In the genomic region with DNA sequence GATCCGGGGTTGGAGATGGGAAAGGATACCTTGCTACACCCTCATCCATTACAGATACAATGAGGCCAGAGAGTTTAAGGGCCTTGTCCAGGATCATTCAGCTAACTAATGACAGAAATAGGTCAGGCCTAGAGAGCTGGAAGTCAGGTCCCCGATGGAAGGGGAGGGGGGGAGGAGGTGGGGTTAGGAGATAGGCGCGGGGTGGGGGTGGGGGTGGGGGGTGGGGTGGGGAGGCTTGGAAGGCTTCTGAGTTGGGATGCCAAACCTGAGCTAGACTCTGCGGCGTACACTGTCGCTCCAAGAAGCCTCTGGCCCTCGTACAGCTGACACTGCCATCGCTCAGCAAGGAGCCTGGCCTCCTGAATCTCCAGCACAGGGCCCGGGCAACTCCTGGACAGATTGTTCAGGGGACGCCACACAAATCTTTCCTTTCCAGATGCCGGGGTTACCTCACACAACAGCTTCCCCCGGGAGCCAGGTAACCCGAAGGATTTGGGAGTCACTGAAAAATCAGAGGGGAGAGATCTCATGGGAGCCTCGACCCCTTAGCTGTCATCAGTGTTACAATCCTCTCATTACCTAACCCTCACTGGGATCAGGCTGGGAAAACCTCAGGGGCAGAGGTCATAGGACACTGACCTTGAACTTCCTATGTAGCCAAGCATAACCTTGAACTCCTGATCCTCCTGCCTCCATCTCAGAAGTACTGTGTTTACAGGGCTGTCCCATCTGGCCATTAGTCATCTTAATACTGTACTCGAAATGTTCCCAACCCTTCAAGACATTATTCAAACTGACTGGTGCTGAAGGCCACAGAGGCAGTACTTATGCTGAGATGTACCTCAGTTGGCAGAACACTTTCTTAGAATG, we compare ENCODE assay signal across 9 mouse cellular contexts. TPM values are rescaled to one million over a fixed set of nuclear protein-coding genes. Genes with fewer than 3 reads are reported as not detected.
DNase-seq lines count a peak whose midpoint lies in the region; ATAC-seq and TF ChIP-seq lines count a peak whose summit lies in the region.
"Had no signal": no experiment of that assay in that cellular context is flagged by ENCODE, and none has a peak within 500 bp of the region (broad histone marks: within the 10 kb centered on the region; RNA-seq: fewer than 3 reads in every experiment).

No protein-coding gene starts in this region.

- no peak for TF ChIP-seq CTCF in heart, adult 2 months (IDR thresholded peaks at IDR 0.05)

- no peaks in the 10 kb centered on the region for H3K27me3 ChIP-seq in heart, adult 2 months (ENCODE audit: control insufficient read depth, insufficient read depth, low read length)
- H3K27me3 ChIP-seq in forebrain, embryonic 15.5 days = no peaks in the 10 kb centered on the region
- peaks cover 28% of the 10 kb centered on the region for H3K27me3 ChIP-seq in midbrain, embryonic 10.5 days (ENCODE audit: low read depth, poor library complexity, severe bottlenecking)

- peak overlapping the region; percentile 65 for H3K4me2 ChIP-seq in forebrain, embryonic 15.5 days (replicated peaks)

- no peak overlapping the region for H3K4me3 ChIP-seq in heart, adult 2 months
- peak overlapping the region; percentile 40 for H3K4me3 ChIP-seq in forebrain, embryonic 15.5 days
- H3K4me3 ChIP-seq in midbrain, embryonic 10.5 days = peak overlapping the region; percentile 63

- TF ChIP-seq POLR2A in heart, adult 2 months (IDR thresholded peaks at IDR 0.05; ENCODE audit: insufficient read depth, low read depth, low read length) = no peak

- 46% methylated on average over 16 of the region's 16 CpGs for WGBS in heart, adult 2 months
- WGBS in forebrain, embryonic 15.5 days = 22% methylated on average over 14 of the region's 16 CpGs
- 30% methylated on average over 14 of the region's 16 CpGs for WGBS in midbrain, embryonic 10.5 days

- no peak for TF ChIP-seq EP300 in heart, adult 2 months (IDR thresholded peaks at IDR 0.05; ENCODE audit: insufficient read depth, low read depth, low read length)

- H3K9me3 ChIP-seq in forebrain, embryonic 15.5 days = no peaks in the 10 kb centered on the region
- no peaks in the 10 kb centered on the region for H3K9me3 ChIP-seq in midbrain, embryonic 10.5 days (replicated peaks)

- H3K36me3 ChIP-seq in heart, adult 2 months (ENCODE audit: control insufficient read depth, insufficient read depth, low read length) = no peaks in the 10 kb centered on the region
- H3K36me3 ChIP-seq in forebrain, embryonic 15.5 days = no peaks in the 10 kb centered on the region
- no peaks in the 10 kb centered on the region for H3K36me3 ChIP-seq in midbrain, embryonic 10.5 days

- H3K79me2 ChIP-seq in heart, adult 2 months (replicated peaks; ENCODE audit: control insufficient read depth, insufficient read depth, low read length) = no peaks in the 10 kb centered on the region

- no peak for DNase-seq in heart, adult 2 months
- DNase-seq in heart, adult 18-20 months = no peak
- peak; percentile 46 for DNase-seq in MN1 (ENCODE audit: low spot score)
- peak; percentile 33 for DNase-seq in midbrain, embryonic 10.5 days (ENCODE audit: low spot score)
- DNase-seq in gastrocnemius, postnatal 10 days = no peak
- DNase-seq in thymus, postnatal 36 days = no peak
- DNase-seq in lung, postnatal 10 days = no peak

- ATAC-seq in forebrain, embryonic 15.5 days (replicated peaks) = no peak; the same call in 1 of the 2 replicates

- H3K27ac ChIP-seq in heart, adult 2 months = peak overlapping the region; percentile 95
- peak overlapping the region; percentile 99 for H3K27ac ChIP-seq in forebrain, embryonic 15.5 days (replicated peaks)
- H3K27ac ChIP-seq in midbrain, embryonic 10.5 days (replicated peaks) = peak overlapping the region; percentile 98

- peak overlapping the region; percentile 30; the same call in 1 of the 2 replicates for H3K9ac ChIP-seq in heart, adult 2 months (ENCODE audit: low read depth, low read length)
- peak overlapping the region; percentile 72 for H3K9ac ChIP-seq in forebrain, embryonic 15.5 days (replicated peaks)

- peaks cover 3% of the 10 kb centered on the region; the same call in 1 of the 2 replicates for H3K4me1 ChIP-seq in heart, adult 2 months (ENCODE audit: control insufficient read depth, insufficient read depth, low read length)
- peaks cover 31% of the 10 kb centered on the region for H3K4me1 ChIP-seq in forebrain, embryonic 15.5 days
- H3K4me1 ChIP-seq in midbrain, embryonic 10.5 days = peaks cover 43% of the 10 kb centered on the region

- intact Hi-C loops in heart, adult 2 months (cut with DNase I) = loop anchor here (1.0 to 5.0 kb wide), 4 partner anchors 12 to 122 kb away; a partner anchor contains a TSS

RNA-seq across cellular contexts. Expression of a gene that starts 6.3 kb away (rescaled TPM):
- total RNA-seq in heart, adult 2 months (2021) = under 1 TPM; 0.32 to 0.34 TPM
- 0.29 and 0.47 TPM in 2 replicates for polyA plus RNA-seq in heart, adult 2 months (2012; rRNA removed)
- under 1 TPM; 0.23 to 0.35 TPM for total RNA-seq in heart, adult 18-20 months (2021)
- 2.6 and 3.3 TPM in 2 replicates for polyA plus RNA-seq in forebrain, embryonic 15.5 days (2015; fragmentation: Nextera tagmentation; extraction: Ambion mirVana)
- 1.0 and 1.5 TPM in 2 replicates for polyA plus RNA-seq in midbrain, embryonic 10.5 days (2016; fragmentation: Nextera tagmentation; extraction: Ambion mirVana)
- under 1 TPM; 0.56 to 0.68 TPM for total RNA-seq in gastrocnemius, postnatal 10 days (2021)

RNA-seq across cellular contexts. Expression of a gene that starts 14.7 kb away (rescaled TPM):
- 100 to 1,000 TPM; 154 to 163 TPM for total RNA-seq in heart, adult 2 months (2021)
- polyA plus RNA-seq in heart, adult 2 months (2012; rRNA removed) = 547 and 614 TPM in 2 replicates
- total RNA-seq in heart, adult 18-20 months (2021) = 100 to 1,000 TPM; 135 to 139 TPM
- polyA plus RNA-seq in forebrain, embryonic 15.5 days (2015; fragmentation: Nextera tagmentation; extraction: Ambion mirVana) = 772 and 823 TPM in 2 replicates
- 261 and 296 TPM in 2 replicates for polyA plus RNA-seq in midbrain, embryonic 10.5 days (2016; fragmentation: Nextera tagmentation; extraction: Ambion mirVana)
- total RNA-seq in gastrocnemius, postnatal 10 days (2021) = 100 to 1,000 TPM; 273 to 298 TPM

RNA-seq across cellular contexts. Expression of a gene that starts 17.2 kb away (rescaled TPM):
- total RNA-seq in heart, adult 2 months (2021) = under 1 TPM; 0.34 to 0.57 TPM
- 0.53 and 0.66 TPM in 2 replicates for polyA plus RNA-seq in heart, adult 2 months (2012; rRNA removed)
- 1 to 10 TPM in 1 of 2 experiments, under 1 TPM in 1; 0.50 to 3.7 TPM for total RNA-seq in heart, adult 18-20 months (2021)
- 0.15 TPM in 1 of 2 replicates, not detected in the other for polyA plus RNA-seq in forebrain, embryonic 15.5 days (2015; fragmentation: Nextera tagmentation; extraction: Ambion mirVana)
- polyA plus RNA-seq in midbrain, embryonic 10.5 days (2016; fragmentation: Nextera tagmentation; extraction: Ambion mirVana) = 0.05 TPM in 1 of 2 replicates, not detected in the other
- 1 to 10 TPM in 1 of 2 experiments, under 1 TPM in 1; 0.61 to 2.1 TPM for total RNA-seq in gastrocnemius, postnatal 10 days (2021)
- total RNA-seq: MEL had no signal

RNA-seq across cellular contexts. Expression of a gene that starts 26.0 kb away (rescaled TPM):
- total RNA-seq in heart, adult 2 months (2021) = 100 to 1,000 TPM; 179 to 194 TPM
- 259 and 275 TPM in 2 replicates for polyA plus RNA-seq in heart, adult 2 months (2012; rRNA removed)
- total RNA-seq in heart, adult 18-20 months (2021) = 100 to 1,000 TPM; 185 to 191 TPM
- 507 and 513 TPM in 2 replicates for polyA plus RNA-seq in forebrain, embryonic 15.5 days (2015; fragmentation: Nextera tagmentation; extraction: Ambion mirVana)
- 428 and 435 TPM in 2 replicates for polyA plus RNA-seq in midbrain, embryonic 10.5 days (2016; fragmentation: Nextera tagmentation; extraction: Ambion mirVana)
- 100 to 1,000 TPM; 252 to 255 TPM for total RNA-seq in gastrocnemius, postnatal 10 days (2021)

RNA-seq across cellular contexts. Expression of a gene that starts 41.4 kb away (rescaled TPM):
- total RNA-seq in heart, adult 2 months (2021) = under 1 TPM; 0.41 to 0.44 TPM
- polyA plus RNA-seq in heart, adult 2 months (2012; rRNA removed) = 1.0 and 1.4 TPM in 2 replicates
- under 1 TPM; 0.36 to 0.84 TPM for total RNA-seq in heart, adult 18-20 months (2021)
- 25.2 and 25.9 TPM in 2 replicates for polyA plus RNA-seq in forebrain, embryonic 15.5 days (2015; fragmentation: Nextera tagmentation; extraction: Ambion mirVana)
- polyA plus RNA-seq in midbrain, embryonic 10.5 days (2016; fragmentation: Nextera tagmentation; extraction: Ambion mirVana) = 2.8 and 3.6 TPM in 2 replicates
- total RNA-seq in gastrocnemius, postnatal 10 days (2021) = 1 to 10 TPM in 1 of 2 experiments, under 1 TPM in 1; 0.38 to 1.1 TPM

Comparison
In these comparisons a context has a peak if more than half of its experiments do, and no peak if none do; other contexts are left out.
1. DNase-seq: peak in MN1 (single experiment) and midbrain, embryonic 10.5 days (single experiment); none in heart, adult 2 months (0 of 2), heart, adult 18-20 months (0 of 2), gastrocnemius, postnatal 10 days (single experiment), thymus, postnatal 36 days (0 of 2) and lung, postnatal 10 days (single experiment).
2. Peak in every context shown above with its lines, with median percentiles within 50 percentile points of each other: H3K27ac ChIP-seq.